Mouse (Mus musculus): ENCODE measurements around the gene Zcchc3. TPM values are rescaled to one million over a fixed set of nuclear protein-coding genes. Genes with fewer than 3 reads are reported as not detected.

The Zcchc3 gene
- total and polyA plus RNA-seq, 3 experiments: 12.9 to 22.8 (median 21.1) TPM

DNA sequence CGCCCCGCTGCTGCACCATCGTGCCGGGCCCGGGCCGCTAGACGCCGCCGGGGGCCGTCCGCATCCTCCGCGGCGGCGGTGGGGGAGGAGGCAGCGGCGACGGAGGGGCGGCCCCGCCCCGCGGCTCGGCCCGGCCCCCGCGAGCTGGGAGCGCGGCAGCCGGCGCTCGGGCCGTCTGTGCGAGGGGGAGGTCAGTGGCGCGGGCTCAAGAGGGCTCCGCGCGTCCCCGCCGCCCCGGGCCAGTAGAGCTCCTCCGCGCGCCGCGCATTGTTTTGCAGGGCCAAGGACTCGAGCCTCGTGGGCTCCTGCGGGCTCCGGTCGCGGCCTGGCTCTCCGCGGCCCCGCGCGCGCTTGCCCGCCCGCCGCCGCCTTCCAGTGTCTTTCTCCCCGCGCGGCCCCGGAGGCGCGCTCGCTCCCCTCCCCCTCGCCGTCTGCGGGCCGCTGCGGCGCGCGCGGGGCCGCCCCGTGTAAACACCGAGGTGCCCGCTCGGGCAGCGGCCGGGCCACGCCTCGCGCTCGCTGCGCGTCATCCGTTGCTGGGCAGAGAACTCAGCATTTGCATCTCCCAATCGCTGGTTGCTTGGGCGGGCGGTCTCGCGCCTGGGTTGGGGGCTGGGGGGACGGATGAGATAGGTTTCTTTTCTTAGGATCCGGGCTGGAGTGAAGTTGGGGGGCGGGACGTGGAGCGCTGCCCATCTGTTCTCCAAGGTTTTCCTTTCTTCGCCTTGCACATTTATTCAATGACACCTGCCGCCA is 17.0 kb downstream of the Zcchc3 start, which contains the start of gene Sox12:
Sox12 (minus strand) TSS at position 384 of the 756 bp plus-strand sequence.
- Histone ChIP-seq H3K4me3 (ENCODE audit: low read depth, low read length) (peak within 1 kb of the TSS; percentile 79), H3K4me1 (ENCODE audit: insufficient read depth, low read depth, low read length) (peaks cover 48% of the 10 kb centered on the region), H3K36me3 (replicated peaks) (peaks cover 22% of the 10 kb centered on the region), H3K27me3 (ENCODE audit: insufficient read depth, low read length) (peaks cover 31% of the 10 kb centered on the region), H3K9me3 (replicated peaks) (peaks cover 20% of the 10 kb centered on the region)
- DNase-seq (ENCODE audit: low spot score): peak; percentile 65
- no peak for TF ChIP-seq GATA2 (IDR thresholded peaks at IDR 0.05; ENCODE audit: borderline replicate concordance, low read depth, low read length)
- TF ChIP-seq CTCF (IDR thresholded peaks at IDR 0.05; ENCODE audit: low read depth, low read length): no peak
- TF ChIP-seq POLR2AphosphoS5 (IDR thresholded peaks at IDR 0.05; ENCODE audit: insufficient replicate concordance, low read depth, low read length): no peak
- no peak for TF ChIP-seq TAL1 (conservative IDR thresholded peaks at IDR 0.05; ENCODE audit: low read depth, low read length)
- no peak for TF ChIP-seq GATA1 (IDR thresholded peaks at IDR 0.05; ENCODE audit: borderline replicate concordance, low read length)
- ATAC-seq (ENCODE audit: extremely low read depth, insufficient number of reproducible peaks, low FRiP score, poor library complexity, severe bottlenecking): peak; percentile 10; the same call in 1 of the 2 replicates

DNA sequence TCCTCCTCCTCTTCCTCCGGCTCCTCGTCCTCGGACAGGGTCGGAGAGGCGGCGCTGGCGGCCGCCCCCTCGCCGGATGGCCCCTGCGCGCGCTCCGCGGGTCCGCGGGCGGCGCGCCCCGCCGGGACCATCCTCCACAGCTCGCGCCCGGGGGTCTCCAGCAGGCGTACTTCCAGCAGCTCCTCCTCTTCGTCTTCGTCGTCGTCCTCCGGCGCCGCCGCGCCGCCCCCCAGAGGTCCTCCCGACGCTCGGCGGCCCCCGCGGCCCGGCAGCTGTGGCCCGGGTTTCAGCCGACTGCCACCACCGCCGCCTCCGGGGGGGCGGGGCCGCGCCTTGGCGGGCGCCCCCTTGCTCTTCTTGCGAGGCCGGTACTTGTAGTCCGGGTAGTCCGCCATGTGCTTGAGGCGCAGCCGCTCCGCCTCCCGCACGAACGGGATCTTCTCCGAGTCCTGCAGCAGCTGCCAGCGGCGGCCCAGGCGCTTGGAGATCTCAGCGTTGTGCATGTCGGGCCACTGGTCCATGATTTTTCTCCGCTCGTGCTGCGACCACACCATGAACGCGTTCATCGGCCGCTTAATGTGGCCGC is 17.7 kb downstream of the Zcchc3 start:
- Histone ChIP-seq H3K9me3 (replicated peaks) (peaks cover 20% of the 10 kb centered on the region), H3K4me3 (ENCODE audit: low read depth, low read length) (peak overlapping the region; percentile 79), H3K4me1 (ENCODE audit: insufficient read depth, low read depth, low read length) (peaks cover 52% of the 10 kb centered on the region), H3K36me3 (replicated peaks) (peaks cover 22% of the 10 kb centered on the region), H3K27me3 (ENCODE audit: insufficient read depth, low read length) (peaks cover 31% of the 10 kb centered on the region)
- ATAC-seq (ENCODE audit: extremely low read depth, insufficient number of reproducible peaks, low FRiP score, poor library complexity, severe bottlenecking) (no peak), DNase-seq (ENCODE audit: low spot score) (peak; percentile 56)
- TF ChIP-seq GATA1 (IDR thresholded peaks at IDR 0.05; ENCODE audit: borderline replicate concordance, low read length) (no peak), CTCF (IDR thresholded peaks at IDR 0.05; ENCODE audit: low read depth, low read length) (no peak), POLR2AphosphoS5 (IDR thresholded peaks at IDR 0.05; ENCODE audit: insufficient replicate concordance, low read depth, low read length) (no peak), GATA2 (IDR thresholded peaks at IDR 0.05; ENCODE audit: borderline replicate concordance, low read depth, low read length) (no peak), TAL1 (conservative IDR thresholded peaks at IDR 0.05; ENCODE audit: low read depth, low read length) (no peak)

DNA sequence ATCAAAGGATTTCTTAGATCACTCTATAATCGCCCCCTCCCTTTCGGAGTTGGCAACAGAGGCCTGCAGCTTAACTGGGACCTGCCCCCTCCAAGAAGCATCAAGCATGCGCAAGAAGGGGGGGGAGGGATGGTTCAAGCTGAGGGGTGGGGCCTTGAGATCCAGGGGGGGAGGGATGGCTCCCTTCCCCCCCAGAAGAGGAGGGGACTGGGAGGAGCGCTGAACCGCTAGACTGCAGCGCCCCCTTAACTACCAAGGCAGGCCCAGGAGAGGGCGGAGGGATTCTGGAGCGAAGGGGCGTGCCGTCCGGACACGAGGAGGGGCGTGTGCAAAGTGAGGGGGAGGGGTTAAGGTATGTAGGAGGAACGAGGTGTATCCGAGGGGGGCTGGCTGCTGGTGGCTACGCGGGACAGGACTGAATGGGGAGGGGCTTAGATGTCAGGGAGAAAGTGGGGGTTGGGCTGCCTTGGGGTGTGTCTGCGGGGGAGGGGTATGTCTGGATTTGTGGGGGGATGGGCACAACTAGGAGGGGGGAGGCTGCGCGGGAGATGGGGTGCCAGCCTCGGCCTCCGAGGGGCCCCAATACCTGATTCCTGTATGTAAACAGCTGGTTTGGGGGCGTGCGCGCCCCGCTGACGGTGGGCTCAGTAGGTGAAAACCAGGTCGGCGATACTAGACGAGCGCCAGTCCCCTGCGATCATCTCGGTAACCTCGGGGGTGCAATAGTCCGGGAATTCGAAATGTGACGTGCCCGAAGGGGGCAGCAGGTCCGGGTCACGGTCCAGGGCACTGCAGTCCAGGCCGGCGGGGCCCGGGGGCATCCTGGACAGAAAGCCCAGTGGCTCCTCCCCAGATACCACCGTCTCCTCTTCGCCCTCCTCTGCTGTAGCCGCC is 18.5 kb downstream of the Zcchc3 start:
- peak; percentile 43 for DNase-seq (ENCODE audit: low spot score)
- peaks cover 31% of the 10 kb centered on the region for H3K27me3 ChIP-seq (ENCODE audit: insufficient read depth, low read length)
- TF ChIP-seq TAL1 (conservative IDR thresholded peaks at IDR 0.05; ENCODE audit: low read depth, low read length) (no peak), CTCF (IDR thresholded peaks at IDR 0.05; ENCODE audit: low read depth, low read length) (no peak)
- H3K36me3 ChIP-seq (replicated peaks): peaks cover 22% of the 10 kb centered on the region
- H3K4me1 ChIP-seq (ENCODE audit: insufficient read depth, low read depth, low read length): peaks cover 52% of the 10 kb centered on the region
- H3K9me3 ChIP-seq (replicated peaks): peaks cover 20% of the 10 kb centered on the region
- peak overlapping the region; percentile 79 for H3K4me3 ChIP-seq (ENCODE audit: low read depth, low read length)
- ATAC-seq (ENCODE audit: extremely low read depth, insufficient number of reproducible peaks, low FRiP score, poor library complexity, severe bottlenecking): peak; percentile 61

DNA sequence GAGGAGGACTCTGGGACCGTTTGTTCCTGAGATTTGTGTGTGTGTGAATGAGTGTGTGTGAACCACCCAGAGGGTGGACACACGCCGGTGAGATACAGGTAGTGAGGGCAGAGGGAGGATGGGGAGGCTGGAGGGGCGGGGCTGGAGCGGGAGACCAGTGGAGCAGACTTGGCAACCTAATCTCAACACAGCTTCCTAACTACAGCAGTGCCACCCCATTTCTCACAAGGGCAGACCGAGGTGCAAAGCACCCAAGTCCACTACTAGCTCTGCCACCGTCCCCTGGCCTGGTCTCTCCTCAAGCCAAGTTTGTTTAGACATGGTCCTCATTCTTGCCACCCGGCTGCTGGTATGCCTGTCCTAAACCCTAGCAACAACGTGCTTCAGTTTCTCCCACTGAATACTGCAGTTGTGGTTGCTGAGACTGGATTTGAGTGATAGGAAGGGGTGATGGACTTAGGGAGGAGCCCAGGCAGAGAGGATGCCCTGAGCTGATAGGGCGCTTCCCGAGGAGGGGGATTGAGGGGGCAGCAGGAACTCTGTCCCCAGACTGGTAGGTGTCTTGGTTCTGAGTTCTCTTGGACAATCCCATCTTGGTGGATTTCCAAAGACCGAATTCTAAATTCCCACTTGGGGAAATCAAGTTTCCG is 19.4 kb downstream of the Zcchc3 start:
- H3K9me3 ChIP-seq (replicated peaks): peaks cover 20% of the 10 kb centered on the region
- no peak for TF ChIP-seq CTCF (IDR thresholded peaks at IDR 0.05; ENCODE audit: low read depth, low read length)
- no peak for TF ChIP-seq GATA2 (IDR thresholded peaks at IDR 0.05; ENCODE audit: borderline replicate concordance, low read depth, low read length)
- TF ChIP-seq TAL1 (conservative IDR thresholded peaks at IDR 0.05; ENCODE audit: low read depth, low read length): no peak
- no peak for TF ChIP-seq POLR2AphosphoS5 (IDR thresholded peaks at IDR 0.05; ENCODE audit: insufficient replicate concordance, low read depth, low read length)
- TF ChIP-seq GATA1 (IDR thresholded peaks at IDR 0.05; ENCODE audit: borderline replicate concordance, low read length): no peak
- H3K36me3 ChIP-seq (replicated peaks): peaks cover 22% of the 10 kb centered on the region
- no peak for ATAC-seq (ENCODE audit: extremely low read depth, insufficient number of reproducible peaks, low FRiP score, poor library complexity, severe bottlenecking)
- H3K4me3 ChIP-seq (ENCODE audit: low read depth, low read length): peak overlapping the region; percentile 79
- DNase-seq (ENCODE audit: low spot score): no peak
- peaks cover 31% of the 10 kb centered on the region for H3K27me3 ChIP-seq (ENCODE audit: insufficient read depth, low read length)
- peaks cover 52% of the 10 kb centered on the region for H3K4me1 ChIP-seq (ENCODE audit: insufficient read depth, low read depth, low read length)

DNA sequence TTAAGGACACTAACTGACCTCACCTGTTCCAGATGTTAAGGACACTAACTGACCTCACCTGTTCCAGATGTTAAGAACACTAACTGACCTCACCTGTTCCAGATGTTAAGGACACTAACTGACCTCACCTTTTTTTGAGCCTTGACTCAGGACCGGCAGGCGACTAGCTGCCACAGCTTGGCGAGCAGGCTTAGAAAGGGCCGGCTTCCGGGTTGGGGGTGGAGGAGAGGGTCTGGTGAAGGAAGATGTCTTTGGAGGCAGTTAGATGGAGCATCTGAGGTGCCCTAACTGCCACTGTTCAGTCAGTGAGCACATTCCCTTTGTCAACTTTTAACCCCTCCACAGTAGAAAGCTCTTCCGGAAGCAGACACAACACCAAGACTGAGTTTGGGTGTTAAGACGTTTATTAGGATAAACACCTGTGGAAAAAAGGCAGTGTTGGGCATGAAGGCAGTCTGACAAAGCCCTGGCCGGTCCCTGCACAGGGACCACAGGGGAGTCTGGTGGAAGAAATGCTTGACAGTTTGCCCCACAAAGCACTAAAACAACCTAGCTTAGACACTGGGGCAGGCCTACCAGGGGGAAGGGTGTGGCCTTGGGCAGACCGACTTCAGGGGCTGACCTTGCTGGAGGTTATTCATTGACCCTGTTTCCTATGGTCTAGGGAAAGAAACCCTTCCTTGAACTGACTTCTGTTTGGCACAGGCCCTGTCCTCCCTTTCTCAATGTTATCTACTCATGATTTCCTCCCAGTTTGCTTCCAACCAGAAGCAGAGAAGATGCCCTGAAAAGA is 21.4 kb downstream of the Zcchc3 start:
- Histone ChIP-seq H3K9me3 (replicated peaks) (peaks cover 20% of the 10 kb centered on the region), H3K36me3 (replicated peaks) (peaks cover 22% of the 10 kb centered on the region), H3K4me1 (ENCODE audit: insufficient read depth, low read depth, low read length) (peaks cover 34% of the 10 kb centered on the region), H3K4me3 (ENCODE audit: low read depth, low read length) (no peak overlapping the region; the same call in 1 of the 2 replicates), H3K27me3 (ENCODE audit: insufficient read depth, low read length) (peaks cover 22% of the 10 kb centered on the region)
- TF ChIP-seq GATA2 (IDR thresholded peaks at IDR 0.05; ENCODE audit: borderline replicate concordance, low read depth, low read length): no peak
- TF ChIP-seq TAL1 (conservative IDR thresholded peaks at IDR 0.05; ENCODE audit: low read depth, low read length): no peak
- no peak for TF ChIP-seq POLR2AphosphoS5 (IDR thresholded peaks at IDR 0.05; ENCODE audit: insufficient replicate concordance, low read depth, low read length)
- no peak for TF ChIP-seq GATA1 (IDR thresholded peaks at IDR 0.05; ENCODE audit: borderline replicate concordance, low read length)
- no peak for TF ChIP-seq CTCF (IDR thresholded peaks at IDR 0.05; ENCODE audit: low read depth, low read length)
- DNase-seq (ENCODE audit: low spot score): no peak
- ATAC-seq (ENCODE audit: extremely low read depth, insufficient number of reproducible peaks, low FRiP score, poor library complexity, severe bottlenecking): no peak

Measured in G1E (cell line).